Mouse (Mus musculus): ENCODE measurements around the gene Gtf3c5.

Gene Gtf3c5

GRCm38 (mm10) chr2:28532938-28533771 is 50.4 kb downstream of the Gtf3c5 start:
- peak; percentile 89 to 93 for DNase-seq

- DNase-seq, result no peak
Observed at GRCm38 (mm10) chr2:28530311-28530710, 53.2 kb downstream of the Gtf3c5 start.

DNA sequence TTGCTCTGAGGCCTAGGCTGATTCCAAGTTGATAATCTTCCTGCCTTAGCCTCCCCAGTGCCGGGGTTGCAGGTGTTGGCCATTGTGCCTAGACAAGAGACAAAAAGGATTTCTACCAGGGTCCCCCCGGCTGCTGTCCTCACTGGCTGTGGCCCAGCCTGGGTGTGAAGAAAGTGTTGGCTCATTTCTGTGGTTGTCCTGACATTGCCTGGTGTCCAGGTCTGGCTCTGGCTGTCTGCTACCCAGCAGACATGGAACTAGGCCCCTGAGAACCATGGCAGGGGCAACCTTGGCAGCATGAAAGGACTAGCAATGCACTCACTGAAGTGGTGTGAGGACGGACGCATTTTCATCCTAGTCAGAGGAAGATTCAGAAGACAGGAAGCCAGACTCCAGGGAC is 53.7 kb downstream of the Gtf3c5 start:
- DNase-seq, result no peak

DNA sequence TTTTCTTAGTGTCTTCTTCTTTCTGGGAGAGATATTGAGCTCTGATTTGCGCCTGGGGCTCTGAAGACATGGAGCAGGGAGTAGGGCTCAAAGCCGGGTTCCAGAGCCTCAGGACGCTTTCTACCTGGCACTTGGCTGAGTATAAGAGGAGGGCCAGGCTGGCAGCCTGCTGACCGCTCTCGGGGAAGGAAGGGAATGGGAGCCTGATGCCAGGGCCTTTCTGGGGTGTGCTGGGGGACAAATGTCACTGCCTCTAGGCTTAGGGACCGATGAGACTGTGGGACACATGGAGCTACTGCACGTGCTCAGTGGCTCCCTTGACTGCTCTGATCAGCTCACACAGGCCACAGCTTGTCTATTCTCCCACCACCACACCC is 55.2 kb downstream of the Gtf3c5 start:
- DNase-seq, result peak in 1 of 2 experiments; percentile 52

- peak in 1 of 2 experiments; percentile 12 for DNase-seq
Observed at GRCm38 (mm10) chr2:28527436-28528353, 55.9 kb downstream of the Gtf3c5 start.

DNA sequence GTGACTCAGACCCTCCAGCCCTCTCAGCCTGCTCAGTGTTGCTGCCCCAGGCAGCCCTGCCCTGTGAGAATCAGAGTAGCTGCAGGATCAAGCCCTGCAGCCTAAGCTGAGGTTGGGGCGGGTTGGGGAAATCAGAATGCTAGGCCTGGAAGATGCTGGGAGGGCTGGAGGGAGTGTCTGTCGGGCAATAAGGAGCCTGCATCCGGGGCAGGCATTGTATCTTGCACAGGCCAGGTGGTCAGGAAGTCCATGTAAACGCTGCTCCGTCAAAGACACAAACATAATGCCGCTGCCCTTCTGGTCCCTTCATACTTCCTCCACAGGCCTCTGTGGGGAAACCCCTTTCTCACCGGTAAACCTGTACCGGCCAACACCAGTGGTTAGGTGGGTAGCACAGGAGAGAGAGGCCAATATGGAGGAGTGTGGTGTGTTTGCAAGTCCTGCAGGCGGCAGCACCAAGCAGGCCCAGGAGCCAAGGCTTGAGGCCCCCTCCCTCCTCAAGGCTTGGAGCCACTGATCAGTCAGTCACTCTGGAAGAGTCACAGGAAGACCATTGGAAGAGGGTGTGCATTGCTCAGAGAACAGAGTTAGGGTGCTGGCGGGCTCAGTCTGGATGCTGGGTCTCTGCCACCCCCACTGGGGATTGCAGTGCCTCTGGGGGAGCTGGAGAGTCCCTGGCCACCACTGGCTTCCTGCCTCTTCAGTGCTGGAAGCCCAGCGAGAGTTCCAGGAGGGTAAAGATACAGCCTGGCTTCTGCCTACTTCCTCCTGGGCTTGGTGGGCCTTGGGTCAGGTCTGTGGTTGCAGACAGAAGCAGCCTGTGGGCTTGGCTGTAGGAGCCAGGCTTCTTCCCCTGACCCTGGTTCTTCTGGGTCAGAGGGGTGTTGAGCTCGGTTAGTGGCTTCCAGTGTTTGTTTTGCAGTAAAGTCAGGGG is 57.3 kb downstream of the Gtf3c5 start:
- peak; percentile 38 to 41 for DNase-seq

GRCm38 (mm10) chr2:28525219-28525942 is 58.2 kb downstream of the Gtf3c5 start:
- peak; percentile 66 to 79 for DNase-seq

DNA sequence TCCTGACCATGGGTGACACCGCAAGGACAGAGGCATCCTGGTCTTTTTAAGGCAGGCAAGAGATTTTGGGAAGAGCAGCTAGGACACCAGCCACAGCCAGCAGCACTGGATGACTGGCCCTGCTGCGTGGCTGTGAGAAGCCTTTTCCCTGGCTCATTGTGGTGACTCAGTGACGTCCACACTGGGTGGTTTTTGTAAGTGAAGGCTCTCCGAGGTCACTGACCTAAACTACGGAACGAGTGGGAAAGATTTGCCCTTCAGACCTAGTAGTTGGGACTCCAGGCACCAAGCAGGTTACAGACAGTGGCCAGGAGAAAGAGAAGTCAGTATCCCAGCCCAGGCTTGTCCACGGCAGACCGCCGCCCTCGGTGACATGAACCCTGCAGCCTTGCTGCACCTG is 59.1 kb downstream of the Gtf3c5 start:
- DNase-seq, result peak; percentile 13 to 33

DNA sequence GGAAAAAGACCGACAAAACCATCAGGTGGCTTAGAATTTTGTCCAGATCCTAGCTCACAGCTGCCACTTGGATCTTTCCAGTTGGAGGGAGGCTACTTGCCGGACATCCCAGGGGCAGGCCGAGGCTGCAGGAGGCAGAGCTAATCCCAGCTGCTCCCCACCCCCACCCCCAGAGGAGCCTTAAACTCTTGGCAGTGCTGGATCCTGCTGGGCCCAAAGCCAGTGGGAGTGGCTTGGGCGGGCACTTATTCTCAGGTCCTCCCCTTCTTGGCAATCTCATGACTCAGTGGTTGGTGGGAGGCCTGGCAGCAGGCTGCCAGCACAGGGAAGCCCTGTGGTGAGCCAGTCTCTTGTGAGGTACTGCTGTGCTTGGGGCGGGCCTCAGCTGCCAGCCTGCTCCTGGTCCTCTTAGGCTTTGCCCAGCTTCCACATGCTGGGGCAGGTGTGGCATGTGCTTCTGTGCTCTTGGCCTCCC is 59.9 kb downstream of the Gtf3c5 start:
- DNase-seq, result peak; percentile 78 to 82

DNA sequence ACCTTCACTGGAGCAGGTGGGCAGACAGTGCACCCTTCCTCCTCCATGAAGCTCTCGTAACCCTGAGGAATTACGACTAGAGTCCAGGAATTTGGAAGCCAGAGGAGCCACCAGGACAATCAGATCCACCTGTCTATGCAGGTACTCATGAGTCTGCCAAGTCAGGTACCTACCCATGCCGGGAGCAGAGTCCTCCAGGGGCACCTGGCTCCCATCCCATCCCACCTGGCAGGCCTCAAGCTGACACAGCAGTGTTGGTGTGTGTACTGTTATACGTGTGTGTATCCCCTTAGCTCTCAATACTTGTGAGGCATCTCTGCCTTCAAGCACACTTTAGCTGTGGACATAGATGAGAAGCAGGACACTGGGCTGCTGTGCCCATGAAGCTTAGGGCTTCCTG is 61.4 kb downstream of the Gtf3c5 start:
- DNase-seq, result peak; percentile 51 to 57

DNA sequence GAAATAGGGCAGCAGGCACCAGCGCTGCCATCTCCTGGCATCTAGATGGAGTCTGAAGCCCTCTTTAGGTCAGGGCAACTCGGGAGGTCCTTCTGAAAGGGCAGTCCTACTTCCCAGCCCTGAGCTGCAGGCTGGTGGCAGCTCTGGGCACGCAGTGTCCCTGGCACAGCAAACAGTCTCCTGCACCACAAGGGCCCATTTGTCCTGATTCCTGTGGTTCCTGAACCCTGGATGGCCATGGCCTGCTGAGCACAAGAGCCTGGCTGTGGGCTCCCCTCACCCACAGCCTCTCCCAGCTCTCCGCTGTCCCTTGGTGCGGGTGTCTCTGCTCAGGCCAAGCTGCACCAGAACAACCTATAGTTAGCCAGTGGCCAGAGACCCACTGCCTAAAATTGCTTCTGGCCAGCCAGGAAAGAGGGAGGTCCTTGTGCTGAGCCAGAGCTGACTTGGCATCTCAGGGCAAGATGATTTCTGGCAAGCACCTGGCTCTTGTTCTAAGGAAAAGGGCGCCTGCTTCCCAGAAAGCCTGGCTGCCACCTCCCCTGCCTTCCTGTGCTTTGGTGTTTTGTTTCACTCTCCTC is 61.9 kb downstream of the Gtf3c5 start:
- DNase-seq, result peak; percentile 68 to 73

- DNase-seq, result peak; percentile 74 to 82
Observed at GRCm38 (mm10) chr2:28520581-28520980, 63.0 kb downstream of the Gtf3c5 start.

DNA sequence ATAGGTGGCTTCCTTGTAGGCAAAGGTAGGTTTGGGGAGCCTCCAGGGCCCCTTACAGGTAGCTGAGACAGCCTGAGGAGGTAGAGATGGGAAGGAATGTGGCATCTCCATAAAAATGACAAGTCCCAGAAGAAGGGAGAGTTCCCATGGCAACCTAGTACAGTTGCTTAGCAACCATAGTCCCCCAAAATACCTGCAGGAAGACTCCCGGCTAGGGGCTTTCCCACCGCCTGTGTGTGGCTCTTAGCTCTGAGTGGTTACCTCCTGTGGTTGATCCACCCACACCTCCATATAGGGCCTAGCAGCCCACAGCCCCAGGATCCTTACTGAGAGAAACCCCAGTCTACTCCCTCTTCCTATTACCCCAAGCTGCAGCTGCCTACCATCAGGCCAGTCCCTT is 65.3 kb downstream of the Gtf3c5 start:
- DNase-seq, result no peak

- DNase-seq, result peak; percentile 75 to 84
Observed at GRCm38 (mm10) chr2:28517206-28517909, 66.2 kb downstream of the Gtf3c5 start.

Measured in cerebellum, adult 18-20 months (tissue).